Mouse (Mus musculus) cerebellum, adult (tissue): Measurements from ENCODE around the gene Fndc1.

ENCODE experiments used
- ATAC-seq: cut with Nextera tagmentation; 2 replicates; pipeline ENCODE4 v1.9.2; 2017; ENCODE audit warnings: mild to moderate bottlenecking, moderate library complexity, mixed read lengths; ENCODE audit not compliant: insufficient number of reproducible peaks, low FRiP score, low TSS enrichment

Fndc1 gene

GRCm38 (mm10) chr17:7717945-7718344 is 109.2 kb downstream of the Fndc1 start:
- no peak for ATAC-seq

GRCm38 (mm10) chr17:7713020-7713419 is 114.1 kb downstream of the Fndc1 start:
- ATAC-seq: no peak

GRCm38 (mm10) chr17:7707073-7707472 is 120.0 kb downstream of the Fndc1 start:
- ATAC-seq: no peak

- no peak for ATAC-seq
Observed at GRCm38 (mm10) chr17:7690271-7690670, 136.8 kb downstream of the Fndc1 start.
